Mouse (Mus musculus) fat pad, adult 2 months (tissue): ENCODE measurements around the gene Itga7.

ENCODE experiments used
- DNase-seq: peaks from one replicate; pipeline ENCODE4 v3.0.0-alpha.2; 2011; ENCODE audit warnings: low read depth, low spot score; ENCODE audit errors: extremely low read depth

Gene Itga7

DNA sequence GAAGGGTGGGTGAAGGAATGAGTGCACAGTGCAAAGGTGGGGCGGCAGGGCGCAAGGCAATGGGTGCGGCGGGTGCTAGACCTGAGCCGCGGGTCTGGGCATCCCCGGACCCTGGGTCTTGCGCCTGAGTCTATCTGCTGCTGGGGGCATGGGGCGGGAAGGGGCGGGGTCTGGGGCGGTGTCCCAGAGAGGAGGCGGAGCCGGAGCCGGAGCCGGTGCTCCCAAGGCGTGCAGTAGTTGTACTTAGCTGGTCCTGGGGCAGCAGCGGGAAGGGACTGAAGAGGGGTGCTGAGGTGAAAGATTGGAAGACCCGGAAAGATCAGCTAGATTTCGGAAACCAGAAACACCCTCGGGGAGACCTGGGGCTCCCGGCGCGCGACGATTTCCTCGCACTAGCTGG lies at the start of gene Itga7:
Gene Itga7, plus strand, starts transcription at position 245 of the 400 bp plus-strand sequence.
- no peak for DNase-seq

GRCm38 (mm10) chr10:128888941-128889827 lies 44.4 kb upstream of the Itga7 start:
- DNase-seq = no peak

GRCm38 (mm10) chr10:128889846-128890245 lies 43.8 kb upstream of the Itga7 start:
- DNase-seq = no peak

- DNase-seq = no peak
Measured at GRCm38 (mm10) chr10:128890383-128891295, 43.0 kb upstream of the Itga7 start.

DNA sequence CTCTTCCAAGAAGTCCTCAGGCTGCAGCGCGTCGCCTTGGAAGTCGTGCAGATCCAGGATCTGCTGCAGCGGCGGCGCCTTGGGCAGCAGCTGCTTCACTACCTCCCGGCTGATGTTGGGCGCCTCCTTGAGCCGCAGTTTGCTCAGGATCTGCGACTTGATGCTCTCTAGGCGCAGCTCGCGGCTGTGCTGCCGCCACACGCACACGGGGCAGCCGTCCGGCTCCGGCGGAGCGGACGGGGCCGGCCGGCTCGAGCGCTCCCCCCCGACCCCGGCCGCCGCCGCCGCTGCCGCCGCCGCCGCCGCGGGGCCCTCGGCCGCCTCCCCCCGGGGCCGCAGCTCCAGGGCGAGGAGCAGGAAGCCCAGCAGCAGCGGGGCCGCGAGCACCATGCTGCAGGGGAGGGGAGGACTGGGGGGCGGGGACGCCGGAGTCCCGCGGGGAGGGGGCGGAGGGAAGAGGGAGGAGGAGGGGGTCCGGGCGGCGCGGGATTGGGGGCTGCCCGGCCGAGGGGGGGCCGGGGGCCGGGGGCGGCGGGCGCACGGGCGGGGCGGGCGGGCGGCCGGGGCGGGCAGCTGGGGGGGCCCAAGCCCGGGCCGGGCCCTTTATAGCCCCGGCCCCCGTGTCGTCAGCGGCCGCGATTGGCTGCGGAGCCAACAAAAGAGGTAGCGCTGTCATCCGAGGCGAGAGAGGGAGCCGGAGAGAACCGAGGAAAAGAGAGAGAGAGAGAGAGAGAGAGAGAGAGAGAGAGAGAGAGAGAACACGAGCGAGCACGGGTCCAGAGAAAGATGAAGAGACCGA lies 42.1 kb upstream of the Itga7 start, which contains the start of gene Gdf11:
Gene Gdf11, minus strand, starts transcription at position 423 of the 799 bp plus-strand sequence.
- DNase-seq = no peak

GRCm38 (mm10) chr10:128892246-128892645 lies 41.4 kb upstream of the Itga7 start:
- no peak for DNase-seq

GRCm38 (mm10) chr10:128895437-128895836 lies 38.2 kb upstream of the Itga7 start:
- no peak for DNase-seq

DNA sequence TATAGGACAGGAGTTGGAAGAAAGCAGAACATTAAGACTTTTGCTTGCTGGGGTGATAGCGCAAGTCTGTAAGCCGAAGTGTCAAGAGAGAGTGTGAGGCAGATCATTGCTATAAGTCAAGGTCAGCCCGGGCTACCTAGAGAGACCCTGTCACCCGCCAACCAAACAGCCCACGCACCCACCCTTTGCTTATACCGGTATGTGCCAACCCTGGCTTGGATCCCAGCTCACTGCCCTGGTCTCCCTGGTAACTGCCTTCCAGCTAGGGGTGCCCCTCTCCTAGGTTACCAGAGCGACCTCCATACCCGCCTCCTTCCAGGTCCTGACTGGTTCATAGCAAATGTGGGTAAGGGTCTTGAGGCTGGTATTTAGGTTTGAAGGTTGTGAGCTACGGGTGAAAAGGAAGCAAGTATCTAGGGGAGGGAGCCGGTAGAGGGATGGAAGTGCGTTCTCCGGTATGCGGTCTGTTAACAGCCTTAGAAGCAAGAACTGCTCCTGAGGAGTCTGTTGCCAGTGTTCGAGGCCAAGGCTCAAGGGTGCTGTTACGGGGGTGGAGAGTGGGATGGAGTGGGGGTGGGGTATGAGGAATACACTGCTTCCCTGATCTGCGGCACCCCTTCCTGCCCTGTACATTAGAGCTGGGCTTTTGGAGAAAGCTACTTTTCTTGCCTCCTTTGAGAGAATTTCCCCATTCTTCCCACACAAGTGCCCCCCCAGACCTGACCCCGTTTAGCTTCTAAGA lies 37.5 kb upstream of the Itga7 start:
- DNase-seq = no peak

GRCm38 (mm10) chr10:128896807-128897206 lies 36.8 kb upstream of the Itga7 start:
- no peak for DNase-seq

GRCm38 (mm10) chr10:128897501-128897900 lies 36.1 kb upstream of the Itga7 start:
- no peak for DNase-seq

- DNase-seq = no peak
Measured at GRCm38 (mm10) chr10:128899759-128900490, 33.7 kb upstream of the Itga7 start.

- DNase-seq = no peak
Measured at GRCm38 (mm10) chr10:128900698-128901097, 32.9 kb upstream of the Itga7 start, which contains the start of gene Cd63. Gene Cd63, plus strand, starts transcription at chr10:128900989.

GRCm38 (mm10) chr10:128901409-128901808 lies 32.2 kb upstream of the Itga7 start:
- no peak for DNase-seq

DNA sequence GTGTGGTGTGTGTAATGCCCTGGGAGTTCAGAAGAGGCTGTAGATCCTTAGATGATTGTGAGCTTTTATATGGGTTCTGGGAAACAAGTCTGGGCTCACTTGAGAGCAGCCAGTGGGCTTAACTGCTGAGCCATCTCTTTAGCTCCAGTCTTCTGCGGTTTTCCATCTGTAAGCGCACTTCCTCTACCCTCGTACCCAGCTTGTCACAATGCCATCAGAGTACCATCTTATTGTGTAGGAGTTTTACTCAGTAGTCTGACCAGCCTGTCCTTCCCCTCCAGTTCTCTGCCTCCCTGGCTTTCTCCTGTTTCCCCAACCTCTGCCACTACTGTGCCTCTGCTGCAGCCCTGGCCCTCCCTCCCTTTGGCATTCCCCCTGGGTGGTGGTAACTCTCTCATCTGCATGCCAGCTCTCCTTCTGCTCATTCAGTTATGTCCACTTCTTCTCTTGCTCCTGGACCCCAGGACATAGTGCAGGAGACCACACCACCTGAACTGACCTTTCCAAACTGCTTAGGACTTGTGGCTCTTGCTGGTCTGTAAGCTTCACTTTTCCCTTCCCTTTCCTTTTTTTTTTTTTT lies 31.1 kb upstream of the Itga7 start:
- no peak for DNase-seq

DNA sequence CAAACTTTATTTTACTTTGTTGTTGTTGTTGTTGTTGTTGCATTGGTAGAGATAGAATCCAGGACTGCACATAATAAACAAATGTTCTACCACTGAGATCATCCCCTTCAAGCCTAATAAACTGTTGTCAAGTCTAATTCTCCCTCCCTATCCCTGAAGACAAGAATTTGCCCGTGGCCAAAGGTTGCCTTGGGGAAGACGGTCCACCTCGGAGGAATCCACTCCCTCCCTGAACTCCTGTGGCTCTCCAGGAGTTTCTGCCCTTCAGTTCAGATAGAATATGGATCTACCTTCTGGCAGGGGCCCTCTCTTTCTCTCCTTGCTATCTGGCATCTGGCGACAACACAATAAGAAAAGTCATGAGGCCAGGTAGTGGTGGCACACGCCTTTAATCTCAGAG lies 28.8 kb upstream of the Itga7 start:
- no peak for DNase-seq

DNA sequence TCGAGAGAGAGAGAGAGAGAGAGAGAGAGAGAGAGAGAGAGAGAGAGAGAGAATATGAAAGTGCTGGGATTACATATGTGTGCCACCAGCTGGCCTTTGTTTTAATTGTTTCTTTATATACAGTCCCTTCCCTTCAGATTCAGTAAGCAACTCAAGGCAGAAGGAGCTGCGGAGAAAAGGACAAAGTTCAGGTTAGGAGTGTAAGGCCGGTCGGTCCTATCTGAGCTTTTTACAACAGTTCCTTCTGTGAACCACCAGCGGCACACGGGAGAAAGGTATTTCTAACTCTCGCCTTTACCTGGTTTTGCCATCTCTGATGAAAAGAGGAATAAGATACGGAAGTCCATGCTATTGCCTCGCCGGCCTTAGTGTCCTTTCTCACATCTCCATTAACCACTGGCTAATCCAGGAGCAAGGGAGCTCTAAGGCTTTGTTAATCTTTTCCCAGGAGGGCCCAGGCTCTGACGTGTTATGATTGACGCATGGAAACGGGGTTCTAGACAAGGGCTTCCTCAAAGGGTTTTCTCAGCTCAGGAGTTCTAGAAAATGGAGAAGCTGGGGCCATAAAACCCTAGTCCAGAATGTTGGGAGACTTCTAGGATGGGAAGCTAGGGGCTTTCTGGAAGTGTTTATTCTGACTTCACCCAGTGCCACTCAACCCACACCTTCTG lies 24.7 kb upstream of the Itga7 start:
- DNase-seq = no peak

DNA sequence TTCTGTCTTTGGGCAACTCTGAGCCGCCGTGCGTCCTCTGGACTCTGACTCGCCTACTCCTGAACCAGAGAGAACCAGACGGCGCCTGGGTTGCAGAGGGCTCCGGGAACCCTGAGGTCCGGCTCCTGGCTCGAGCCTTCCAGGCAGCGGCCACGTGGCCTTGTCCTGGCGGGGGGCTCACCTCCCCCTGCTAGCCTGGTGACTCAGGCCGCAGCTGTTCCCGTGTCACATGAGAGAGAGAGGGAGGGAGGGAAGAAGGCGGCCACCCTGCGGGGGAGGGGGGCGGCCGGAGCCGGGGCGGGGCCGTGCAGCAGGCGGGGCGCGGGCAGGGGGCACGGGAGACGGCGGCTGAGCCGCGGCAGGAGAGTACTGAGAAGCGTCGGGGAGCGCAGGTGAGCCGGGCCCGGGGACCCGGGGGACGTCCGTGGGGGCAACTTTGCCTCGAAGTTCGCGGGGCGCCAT lies 24.0 kb upstream of the Itga7 start:
- DNase-seq = no peak

GRCm38 (mm10) chr10:128910066-128910841 lies 23.4 kb upstream of the Itga7 start:
- no peak for DNase-seq
